Mouse (Mus musculus): ENCODE results near the gene Bcas1. TPM values are rescaled to one million over a fixed set of nuclear protein-coding genes. Genes with fewer than 3 reads are reported as not detected.
A peak's percentile ranks its signal among the peaks of the same experiment; 100 is the strongest.

Gene Bcas1
- polyA plus RNA-seq, 1 experiment from 2014 or later = 3.0 TPM

- no peak overlapping the region for H3K4me3 ChIP-seq
- peaks cover 14% of the 10 kb centered on the region for H3K4me1 ChIP-seq
- WGBS = 23% methylated on average over 3 of the region's 3 CpGs
- H3K9me3 ChIP-seq = no peaks in the 10 kb centered on the region
- no peaks in the 10 kb centered on the region for H3K36me3 ChIP-seq
- H3K27ac ChIP-seq = peak overlapping the region; percentile 52; the same call in 1 of the 2 replicates
- no peaks in the 10 kb centered on the region for H3K27me3 ChIP-seq (ENCODE audit: insufficient read depth, poor library complexity, severe bottlenecking)
- DNase-seq (ENCODE audit: low spot score) = no peak
Measured at GRCm38 (mm10) chr2:170365271-170365670, 62.4 kb downstream of the Bcas1 start.

- Histone ChIP-seq H3K4me1 (peaks cover 7% of the 10 kb centered on the region), H3K4me3 (no peak overlapping the region), H3K9me3 (0 out of 2 replicates have a peak, but pooled peaks cover 2% of the 10 kb centered on the region), H3K36me3 (no peaks in the 10 kb centered on the region), H3K27me3 (ENCODE audit: insufficient read depth, poor library complexity, severe bottlenecking) (no peaks in the 10 kb centered on the region), H3K27ac (no peak overlapping the region)
- 43% methylated on average over 16 of the region's 16 CpGs for WGBS
- no peak for DNase-seq (ENCODE audit: low spot score)
Measured at GRCm38 (mm10) chr2:170356667-170357374, 70.8 kb downstream of the Bcas1 start.

- Histone ChIP-seq H3K36me3 (no peaks in the 10 kb centered on the region), H3K27ac (0 out of 2 replicates have a peak overlapping the region, but pooled peaks have one; percentile 5), H3K9me3 (0 out of 2 replicates have a peak, but pooled peaks cover 2% of the 10 kb centered on the region), H3K4me3 (peak overlapping the region; percentile 34; the same call in 1 of the 2 replicates), H3K27me3 (ENCODE audit: insufficient read depth, poor library complexity, severe bottlenecking) (no peaks in the 10 kb centered on the region), H3K4me1 (peaks cover 19% of the 10 kb centered on the region)
- 17% methylated on average over 10 of the region's 10 CpGs for WGBS
- DNase-seq (ENCODE audit: low spot score) = no peak
Measured at GRCm38 (mm10) chr2:170354963-170355367, 72.7 kb downstream of the Bcas1 start.

GRCm38 (mm10) chr2:170352273-170352672, 75.4 kb downstream of the Bcas1 start:
- H3K27ac ChIP-seq = no peak overlapping the region
- 87% methylated on average over 4 of the region's 4 CpGs for WGBS
- H3K4me1 ChIP-seq = peaks cover 23% of the 10 kb centered on the region
- DNase-seq (ENCODE audit: low spot score) = no peak
- no peaks in the 10 kb centered on the region for H3K27me3 ChIP-seq (ENCODE audit: insufficient read depth, poor library complexity, severe bottlenecking)
- H3K4me3 ChIP-seq = no peak overlapping the region
- H3K36me3 ChIP-seq = no peaks in the 10 kb centered on the region
- no peaks in the 10 kb centered on the region for H3K9me3 ChIP-seq

- 85% methylated on average over 6 of the region's 6 CpGs for WGBS
- no peaks in the 10 kb centered on the region for H3K36me3 ChIP-seq
- no peak for DNase-seq (ENCODE audit: low spot score)
- no peaks in the 10 kb centered on the region for H3K27me3 ChIP-seq (ENCODE audit: insufficient read depth, poor library complexity, severe bottlenecking)
- H3K4me3 ChIP-seq = no peak overlapping the region
- H3K9me3 ChIP-seq = no peaks in the 10 kb centered on the region
- H3K4me1 ChIP-seq = peaks cover 21% of the 10 kb centered on the region
- H3K27ac ChIP-seq = peak overlapping the region; percentile 0; the same call in 1 of the 2 replicates
Measured at GRCm38 (mm10) chr2:170351847-170352246, 75.8 kb downstream of the Bcas1 start.

- H3K9me3 ChIP-seq = no peaks in the 10 kb centered on the region
- no peaks in the 10 kb centered on the region for H3K27me3 ChIP-seq (ENCODE audit: insufficient read depth, poor library complexity, severe bottlenecking)
- 73% methylated on average over 5 of the region's 5 CpGs for WGBS
- DNase-seq (ENCODE audit: low spot score) = no peak
- no peak overlapping the region for H3K27ac ChIP-seq
- H3K4me1 ChIP-seq = peaks cover 39% of the 10 kb centered on the region
- no peak overlapping the region for H3K4me3 ChIP-seq
- no peaks in the 10 kb centered on the region for H3K36me3 ChIP-seq
Measured at GRCm38 (mm10) chr2:170349784-170350183, 77.9 kb downstream of the Bcas1 start.

- no peak for DNase-seq (ENCODE audit: low spot score)
- WGBS = 80% methylated on average over 19 of the region's 19 CpGs
- Histone ChIP-seq H3K36me3 (no peaks in the 10 kb centered on the region), H3K27me3 (ENCODE audit: insufficient read depth, poor library complexity, severe bottlenecking) (no peaks in the 10 kb centered on the region), H3K4me1 (peaks cover 45% of the 10 kb centered on the region), H3K4me3 (no peak overlapping the region), H3K9me3 (no peaks in the 10 kb centered on the region), H3K27ac (no peak overlapping the region)
Measured at GRCm38 (mm10) chr2:170349096-170349495, 78.5 kb downstream of the Bcas1 start.

GRCm38 (mm10) chr2:170347131-170347765, 80.4 kb downstream of the Bcas1 start:
- WGBS = 43% methylated on average over 8 of the region's 8 CpGs
- Histone ChIP-seq H3K36me3 (no peaks in the 10 kb centered on the region), H3K4me1 (peaks cover 56% of the 10 kb centered on the region), H3K9me3 (no peaks in the 10 kb centered on the region), H3K4me3 (no peak overlapping the region), H3K27me3 (ENCODE audit: insufficient read depth, poor library complexity, severe bottlenecking) (no peaks in the 10 kb centered on the region), H3K27ac (no peak overlapping the region)
- no peak for DNase-seq (ENCODE audit: low spot score)

- no peaks in the 10 kb centered on the region for H3K36me3 ChIP-seq
- WGBS = 6% methylated on average over 5 of the region's 5 CpGs
- peaks cover 41% of the 10 kb centered on the region for H3K4me1 ChIP-seq
- H3K9me3 ChIP-seq = no peaks in the 10 kb centered on the region
- H3K4me3 ChIP-seq = no peak overlapping the region; the same call in 1 of the 2 replicates
- no peaks in the 10 kb centered on the region for H3K27me3 ChIP-seq (ENCODE audit: insufficient read depth, poor library complexity, severe bottlenecking)
- H3K27ac ChIP-seq = peak overlapping the region; percentile 80
- DNase-seq (ENCODE audit: low spot score) = no peak
Measured at GRCm38 (mm10) chr2:170345410-170345793, 82.2 kb downstream of the Bcas1 start.

- Histone ChIP-seq H3K27me3 (ENCODE audit: insufficient read depth, poor library complexity, severe bottlenecking) (no peaks in the 10 kb centered on the region), H3K27ac (peak overlapping the region; percentile 80), H3K36me3 (no peaks in the 10 kb centered on the region), H3K4me3 (no peak overlapping the region; the same call in 1 of the 2 replicates), H3K9me3 (no peaks in the 10 kb centered on the region), H3K4me1 (peaks cover 41% of the 10 kb centered on the region)
- DNase-seq (ENCODE audit: low spot score) = no peak
- WGBS = 24% methylated on average over 18 of the region's 18 CpGs
Measured at GRCm38 (mm10) chr2:170344502-170345409, 82.9 kb downstream of the Bcas1 start.

- peaks cover 41% of the 10 kb centered on the region for H3K4me1 ChIP-seq
- WGBS = 47% methylated on average over 10 of the region's 10 CpGs
- H3K4me3 ChIP-seq = no peak overlapping the region
- peak overlapping the region; percentile 80 for H3K27ac ChIP-seq
- no peaks in the 10 kb centered on the region for H3K27me3 ChIP-seq (ENCODE audit: insufficient read depth, poor library complexity, severe bottlenecking)
- no peaks in the 10 kb centered on the region for H3K36me3 ChIP-seq
- DNase-seq (ENCODE audit: low spot score) = no peak
- H3K9me3 ChIP-seq = no peaks in the 10 kb centered on the region
Measured at GRCm38 (mm10) chr2:170343819-170344317, 83.8 kb downstream of the Bcas1 start.

- H3K27me3 ChIP-seq (ENCODE audit: insufficient read depth, poor library complexity, severe bottlenecking) = no peaks in the 10 kb centered on the region
- no peaks in the 10 kb centered on the region for H3K36me3 ChIP-seq
- peak overlapping the region; percentile 80; the same call in 1 of the 2 replicates for H3K27ac ChIP-seq
- peak; percentile 81 for DNase-seq (ENCODE audit: low spot score)
- H3K9me3 ChIP-seq = no peaks in the 10 kb centered on the region
- WGBS = 31% methylated on average over 17 of the region's 17 CpGs
- H3K4me1 ChIP-seq = peaks cover 41% of the 10 kb centered on the region
- no peak overlapping the region for H3K4me3 ChIP-seq
Measured at GRCm38 (mm10) chr2:170343133-170343818, 84.4 kb downstream of the Bcas1 start.
